Mouse (Mus musculus) heart, adult 2 months (tissue): ENCODE data around the gene Cfap100. TPM values are rescaled to one million over a fixed set of nuclear protein-coding genes. Genes with fewer than 3 reads are reported as not detected.

Source experiments
- DNase-seq, 2 experiments: peaks; one replicate each; pipeline ENCODE4 v3.0.0; 2021
- H3K27ac ChIP-seq: fragments of 200-600 bp; 2 replicates; pipeline ENCODE4 v1.8.1; 2022
- H3K27me3 ChIP-seq: fragments of 200-500 bp; 2 replicates; pipeline ENCODE4 v1.6.1; 2012; ENCODE audit warnings: mild to moderate bottlenecking, low read length, inconsistent platforms, mixed read lengths; ENCODE audit not compliant: control insufficient read depth, insufficient read depth
- H3K36me3 ChIP-seq: fragments of 200-500 bp; 2 replicates; pipeline ENCODE4 v1.6.1; 2012; ENCODE audit warnings: low read length, inconsistent platforms; ENCODE audit not compliant: control insufficient read depth, insufficient read depth
- H3K4me1 ChIP-seq: fragments of 200-500 bp; 2 replicates; pipeline ENCODE4 v1.6.1; 2011; ENCODE audit warnings: low read length; ENCODE audit not compliant: control insufficient read depth, insufficient read depth
- H3K4me3 ChIP-seq: fragments of 200-600 bp; 2 replicates; pipeline ENCODE4 v1.8.1; 2022
- H3K79me2 ChIP-seq: fragments of 200-500 bp; replicated peaks from 2 replicates; pipeline ENCODE4 v1.6.1; 2012; ENCODE audit warnings: mild to moderate bottlenecking, inconsistent platforms, low read length, moderate library complexity, mixed read lengths; ENCODE audit not compliant: control insufficient read depth, insufficient read depth
- H3K9ac ChIP-seq: fragments of 200-500 bp; 2 replicates; pipeline ENCODE4 v1.6.1; 2012; ENCODE audit warnings: low read depth, mild to moderate bottlenecking, control low read depth, inconsistent platforms, low read length, mixed read lengths
- CTCF ChIP-seq: fragments of 200-600 bp; IDR thresholded peaks from 2 replicates; pipeline ENCODE4 v1.8.1; 2022; ENCODE audit warnings: antibody characterized with exemption, mild to moderate bottlenecking, moderate library complexity
- EP300 ChIP-seq: fragments of 200-500 bp; IDR thresholded peaks from 2 replicates; pipeline ENCODE4 v1.6.1; 2011; ENCODE audit warnings: low read depth, low read length, control low read depth; ENCODE audit not compliant: insufficient read depth
- POLR2A ChIP-seq: fragments of 200-500 bp; IDR thresholded peaks from 2 replicates; pipeline ENCODE4 v1.6.1; 2011; ENCODE audit warnings: mild to moderate bottlenecking, low read depth, low read length, control low read depth; ENCODE audit not compliant: insufficient read depth
- WGBS: fragments of 180-500 bp; shearing (Covaris S2); methylation state at CpG from one replicate; pipeline ENCODE4 v1.1.7; 2018; 5-methylcytosine and 5-hydroxymethylcytosine counted together
- intact Hi-C: fragments of 180-260 bp; cut with DNase I; formaldehyde crosslinking; loops from one replicate; pipeline ENCODE4 v1.15.1; 2025
- polyA plus RNA-seq: library from polyadenylated mRNA; depleted of rRNA; stranded (reverse); fragments of >200 nt; gene quantifications from 2 replicates; pipeline ENCODE4 v1.2.3, GENCODE M21; 2012
- total RNA-seq, 2 experiments: library from RNA; stranded (reverse); gene quantifications; 2 replicates each; pipeline ENCODE4 v1.2.3; 2021

Cfap100 gene
- total and polyA plus RNA-seq, 3 experiments, result 0.16 to 0.80 (median 0.18) TPM

- H3K36me3 ChIP-seq, result no peaks in the 10 kb centered on the region
- no peak overlapping the region; the same call in 1 of the 2 replicates for H3K9ac ChIP-seq
- no peaks in the 10 kb centered on the region; the same call in 1 of the 2 replicates for H3K4me1 ChIP-seq
- TF ChIP-seq CTCF, result peak; percentile 94
- no peak for TF ChIP-seq POLR2A
- TF ChIP-seq EP300, result peak; percentile 96
- H3K4me3 ChIP-seq, result 0 out of 2 replicates have a peak overlapping the region, but pooled peaks have one; percentile 19
- peak overlapping the region; percentile 61 for H3K27ac ChIP-seq
- intact Hi-C loops, result loop anchor here (1.0 kb wide), 1 partner anchor 65 kb away; no protein-coding TSS in a partner anchor
- H3K79me2 ChIP-seq, result no peaks in the 10 kb centered on the region
- no peaks in the 10 kb centered on the region for H3K27me3 ChIP-seq
- DNase-seq, result peak; percentile 86 to 90
- 13% methylated on average over 7 of the region's 7 CpGs for WGBS
Observed at GRCm38 (mm10) chr6:90450179-90450578, 21.6 kb upstream of the Cfap100 start.

GRCm38 (mm10) chr6:90446883-90447282 lies 18.3 kb upstream of the Cfap100 start:
- H3K4me3 ChIP-seq, result no peak overlapping the region
- no peaks in the 10 kb centered on the region for H3K27me3 ChIP-seq
- H3K79me2 ChIP-seq, result no peaks in the 10 kb centered on the region
- H3K4me1 ChIP-seq, result no peaks in the 10 kb centered on the region; the same call in 1 of the 2 replicates
- no peak overlapping the region for H3K27ac ChIP-seq
- TF ChIP-seq CTCF (no peak), EP300 (no peak), POLR2A (no peak)
- WGBS, result 58% methylated on average over 4 of the region's 4 CpGs
- no peaks in the 10 kb centered on the region for H3K36me3 ChIP-seq
- DNase-seq, result no peak
- no peak overlapping the region for H3K9ac ChIP-seq
- intact Hi-C loops, result no loop called here

- Histone ChIP-seq H3K27ac (no peak overlapping the region), H3K79me2 (no peaks in the 10 kb centered on the region), H3K36me3 (no peaks in the 10 kb centered on the region), H3K4me3 (no peak overlapping the region), H3K4me1 (no peaks in the 10 kb centered on the region), H3K27me3 (no peaks in the 10 kb centered on the region), H3K9ac (no peak overlapping the region)
- WGBS, result 83% methylated on average over 3 of the region's 3 CpGs
- TF ChIP-seq POLR2A, result no peak
- TF ChIP-seq CTCF, result no peak
- TF ChIP-seq EP300, result no peak
- no peak for DNase-seq
- intact Hi-C loops, result loop anchor here (10.0 kb wide), 1 partner anchor 138 kb away; no protein-coding TSS in a partner anchor
Observed at GRCm38 (mm10) chr6:90437041-90437440, 8.4 kb upstream of the Cfap100 start.

GRCm38 (mm10) chr6:90436192-90436907 lies 7.8 kb upstream of the Cfap100 start:
- intact Hi-C loops, result loop anchor here (10.0 kb wide), 1 partner anchor 138 kb away; no protein-coding TSS in a partner anchor
- no peaks in the 10 kb centered on the region for H3K79me2 ChIP-seq
- H3K27ac ChIP-seq, result no peak overlapping the region
- WGBS, result 74% methylated on average over 10 of the region's 10 CpGs
- H3K27me3 ChIP-seq, result no peaks in the 10 kb centered on the region
- no peaks in the 10 kb centered on the region for H3K4me1 ChIP-seq
- no peak overlapping the region for H3K4me3 ChIP-seq
- H3K9ac ChIP-seq, result no peak overlapping the region
- H3K36me3 ChIP-seq, result no peaks in the 10 kb centered on the region
- TF ChIP-seq EP300, result no peak
- no peak for TF ChIP-seq POLR2A
- no peak for TF ChIP-seq CTCF
- DNase-seq, result no peak

- Histone ChIP-seq H3K27me3 (no peaks in the 10 kb centered on the region), H3K4me3 (no peak overlapping the region), H3K4me1 (no peaks in the 10 kb centered on the region), H3K36me3 (no peaks in the 10 kb centered on the region), H3K9ac (no peak overlapping the region), H3K79me2 (no peaks in the 10 kb centered on the region), H3K27ac (no peak overlapping the region)
- DNase-seq, result peak; percentile 73 to 84
- 0 out of 2 replicates have a peak, but pooled peaks have one; percentile 15 for TF ChIP-seq EP300
- no peak for TF ChIP-seq POLR2A
- peak; percentile 82 for TF ChIP-seq CTCF
- intact Hi-C loops, result loop anchor here (10.0 kb wide), 1 partner anchor 140 kb away; no protein-coding TSS in a partner anchor
- 24% methylated on average over 11 of the region's 11 CpGs for WGBS
Observed at GRCm38 (mm10) chr6:90435195-90435618, 6.6 kb upstream of the Cfap100 start.

GRCm38 (mm10) chr6:90434687-90435086 lies 6.1 kb upstream of the Cfap100 start:
- H3K9ac ChIP-seq, result no peak overlapping the region
- TF ChIP-seq EP300 (no peak), POLR2A (no peak), CTCF (no peak)
- intact Hi-C loops, result loop anchor here (10.0 kb wide), 1 partner anchor 140 kb away; no protein-coding TSS in a partner anchor
- H3K27me3 ChIP-seq, result no peaks in the 10 kb centered on the region
- 68% methylated on average over 3 of the region's 3 CpGs for WGBS
- no peaks in the 10 kb centered on the region for H3K79me2 ChIP-seq
- no peak for DNase-seq
- H3K4me3 ChIP-seq, result no peak overlapping the region
- H3K36me3 ChIP-seq, result no peaks in the 10 kb centered on the region
- no peak overlapping the region for H3K27ac ChIP-seq
- H3K4me1 ChIP-seq, result no peaks in the 10 kb centered on the region
